Mouse (Mus musculus): ENCODE results near the gene Gm45015. TPM values are rescaled to one million over a fixed set of nuclear protein-coding genes. Genes with fewer than 3 reads are reported as not detected.

Gene Gm45015
- not detected for polyA plus RNA-seq (2017; shearing (Covaris generic))

GRCm38 (mm10) chrX:73336740-73337139 is at the start of gene Gm45015:
Gene Gm45015 (minus strand): TSS chrX:73336840.

GRCm38 (mm10) chrX:73342483-73342895 is 5.8 kb upstream of the Gm45015 start, which contains the start of gene Zfp275:
Gene Zfp275 (plus strand): TSS chrX:73342621.

GRCm38 (mm10) chrX:73292876-73293275 is 43.8 kb downstream of the Gm45015 start, which contains the start of the genes Xlr5a and Xlr5c:
Gene Xlr5a (minus strand): TSS chrX:73292976.
Gene Xlr5c (minus strand): TSS chrX:73292976.

Other genes starting within 250 kb of the Gm45015 start
- 2.3 TPM for gene Xlr3a, start 239.7 kb downstream of the Gm45015 start, polyA plus RNA-seq (2017; shearing (Covaris generic))
- 0.40 TPM for gene Gm14685, start 219.8 kb downstream of the Gm45015 start, polyA plus RNA-seq (2017; shearing (Covaris generic))
- not detected for gene Xlr5b, start 188.0 kb downstream of the Gm45015 start, polyA plus RNA-seq (2017; shearing (Covaris generic))
- not detected for gene DXBay18, start 187.4 kb downstream of the Gm45015 start, polyA plus RNA-seq (2017; shearing (Covaris generic))
- gene Spin2d, start 159.9 kb downstream of the Gm45015 start, polyA plus RNA-seq (2017; shearing (Covaris generic)): not detected
- 19.8 TPM for gene Xlr3b, start 144.6 kb downstream of the Gm45015 start, polyA plus RNA-seq (2017; shearing (Covaris generic))
- 155 TPM for gene Xlr4b, start 122.5 kb downstream of the Gm45015 start, polyA plus RNA-seq (2017; shearing (Covaris generic))
- 3.4 TPM for gene F8a, start 108.5 kb downstream of the Gm45015 start, polyA plus RNA-seq (2017; shearing (Covaris generic))
- 74.5 TPM for gene Xlr4c, start 93.7 kb downstream of the Gm45015 start, polyA plus RNA-seq (2017; shearing (Covaris generic))
- gene Xlr3c, start 71.5 kb downstream of the Gm45015 start, polyA plus RNA-seq (2017; shearing (Covaris generic)): not detected
- gene Xlr5a, start 43.9 kb downstream of the Gm45015 start, polyA plus RNA-seq (2017; shearing (Covaris generic)): 0.27 TPM
- gene Xlr5c, start 43.9 kb downstream of the Gm45015 start, polyA plus RNA-seq (2017; shearing (Covaris generic)): not detected
- gene Zfp275, start 5.8 kb upstream of the Gm45015 start, polyA plus RNA-seq (2017; shearing (Covaris generic)): 25.4 TPM
- gene Gm18336, start 61.9 kb upstream of the Gm45015 start, polyA plus RNA-seq (2017; shearing (Covaris generic)): not detected
- gene Zfp92, start 74.3 kb upstream of the Gm45015 start, polyA plus RNA-seq (2017; shearing (Covaris generic)): 0.37 TPM
- not detected for gene Trex2, start 98.5 kb upstream of the Gm45015 start, polyA plus RNA-seq (2017; shearing (Covaris generic))
- gene Haus7, start 122.2 kb upstream of the Gm45015 start, polyA plus RNA-seq (2017; shearing (Covaris generic)): 27.3 TPM
- not detected for gene Bgn, start 146.8 kb upstream of the Gm45015 start, polyA plus RNA-seq (2017; shearing (Covaris generic))
- not detected for gene Atp2b3, start 166.2 kb upstream of the Gm45015 start, polyA plus RNA-seq (2017; shearing (Covaris generic))

Measured in inflammation-experienced regulatory T-cells, adult 16 weeks (primary cell).